Mouse (Mus musculus) right cerebral cortex, adult 2 months (tissue): ENCODE results near the gene Ubl7.

Experiments
- DNase-seq, 2 experiments: peaks; one replicate each; pipeline ENCODE4 v3.0.0; 2021 to 2022; ENCODE audit warnings: low spot score in 2 of 2

Ubl7 gene

GRCm38 (mm10) chr9:57912571-57912970 lies 1.8 kb downstream of the Ubl7 start:
- DNase-seq = no peak

- no peak for DNase-seq
Observed at GRCm38 (mm10) chr9:57921491-57922060, 10.8 kb downstream of the Ubl7 start.

- DNase-seq = no peak
Observed at GRCm38 (mm10) chr9:57922381-57922780, 11.6 kb downstream of the Ubl7 start.

- no peak for DNase-seq
Observed at GRCm38 (mm10) chr9:57923046-57923445, 12.3 kb downstream of the Ubl7 start.

- no peak for DNase-seq
Observed at GRCm38 (mm10) chr9:57931166-57931767, 20.5 kb downstream of the Ubl7 start.

- DNase-seq = peak in 1 of 2 experiments; percentile 63
Observed at GRCm38 (mm10) chr9:57932253-57932652, 21.5 kb downstream of the Ubl7 start.

- DNase-seq = no peak
Observed at GRCm38 (mm10) chr9:57932831-57933602, 22.2 kb downstream of the Ubl7 start.

- peak; percentile 92 to 93 for DNase-seq
Observed at GRCm38 (mm10) chr9:57935683-57936437, 25.1 kb downstream of the Ubl7 start.

- DNase-seq = no peak
Observed at GRCm38 (mm10) chr9:57937171-57937570, 26.4 kb downstream of the Ubl7 start.

- no peak for DNase-seq
Observed at GRCm38 (mm10) chr9:57937651-57938050, 26.9 kb downstream of the Ubl7 start.

GRCm38 (mm10) chr9:57938225-57939055 lies 27.7 kb downstream of the Ubl7 start:
- no peak for DNase-seq

GRCm38 (mm10) chr9:57939431-57940348 lies 28.9 kb downstream of the Ubl7 start, which contains the start of gene Sema7a:
TSS of gene Sema7a (plus strand) at chr9:57940112.
- peak; percentile 85 to 86 for DNase-seq

- no peak for DNase-seq
Observed at GRCm38 (mm10) chr9:57940349-57940794, 29.6 kb downstream of the Ubl7 start.

GRCm38 (mm10) chr9:57940861-57941638 lies 30.3 kb downstream of the Ubl7 start:
- DNase-seq = no peak

- no peak for DNase-seq
Observed at GRCm38 (mm10) chr9:57942039-57942438, 31.3 kb downstream of the Ubl7 start.

- no peak for DNase-seq
Observed at GRCm38 (mm10) chr9:57943067-57943466, 32.3 kb downstream of the Ubl7 start.

- peak; percentile 65 to 68 for DNase-seq
Observed at GRCm38 (mm10) chr9:57944572-57944971, 33.8 kb downstream of the Ubl7 start.

- DNase-seq = no peak
Observed at GRCm38 (mm10) chr9:57945771-57946616, 35.2 kb downstream of the Ubl7 start.
